Mouse (Mus musculus) lung, adult 10 weeks (tissue): Measurements from ENCODE around the gene Sun5. TPM values are rescaled to one million over a fixed set of nuclear protein-coding genes. Genes with fewer than 3 reads are reported as not detected.

ENCODE experiments used
- polyA plus RNA-seq: library from polyadenylated mRNA; stranded (reverse); fragments of 350-450 nt; fragmentation: Illumina TruSeq; extraction: RNeasy Lipid Tissue Mini Kit (QIAGEN cat#74804); gene quantifications from one replicate; pipeline ENCODE4 v1.2.3, GENCODE M21; 2014; ENCODE audit warnings: low read depth, low replicate concordance; ENCODE audit not compliant: insufficient read depth

Sun5 gene
- polyA plus RNA-seq = not detected

DNA sequence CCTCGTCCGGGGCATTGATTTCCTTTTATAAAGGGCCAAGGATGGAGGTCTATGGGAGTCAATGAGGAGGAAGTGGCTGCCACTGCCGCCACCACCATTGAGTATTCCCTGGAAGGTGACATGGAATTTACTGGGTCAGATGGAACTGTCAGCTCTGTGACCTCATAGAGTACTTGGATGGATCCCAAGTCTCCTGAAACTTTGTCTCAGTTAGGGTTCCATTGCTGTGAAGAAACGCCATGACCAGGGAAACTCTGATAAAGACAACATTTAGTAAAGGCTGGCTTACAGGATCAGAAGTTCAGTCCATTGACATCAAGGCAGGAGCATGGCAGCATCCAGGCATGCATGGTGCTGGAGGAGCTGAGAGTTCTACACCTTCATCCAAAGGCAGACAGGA lies at the start of gene Sun5:
Gene Sun5, minus strand, starts transcription at position 101 of the 400 bp plus-strand sequence.

GRCm38 (mm10) chr2:153917930-153918329 lies 47.0 kb upstream of the Sun5 start, which contains the start of gene Bpifb3:
Gene Bpifb3 (plus strand): TSS chr2:153918230.

DNA sequence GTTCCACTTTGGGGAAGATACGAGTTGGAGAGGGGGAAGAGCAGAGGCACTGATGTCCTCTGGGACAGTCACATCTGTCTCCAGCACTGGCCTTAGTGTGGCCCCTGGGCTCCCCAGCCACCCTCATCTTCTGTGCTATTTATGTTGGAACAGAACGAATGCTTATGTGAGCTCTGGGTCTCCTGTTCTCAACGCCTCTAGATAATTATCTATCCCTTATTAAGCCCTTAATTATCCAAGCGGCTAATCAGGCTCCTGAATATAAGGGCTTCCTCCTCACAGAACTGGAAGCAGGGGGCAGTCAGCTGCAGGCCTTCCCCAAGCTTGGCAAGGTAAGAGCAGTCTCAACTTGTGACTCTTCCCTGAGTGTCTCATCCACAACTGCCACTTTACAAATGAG lies 29.2 kb upstream of the Sun5 start, which contains the start of gene Bpifb6:
Gene Bpifb6, plus strand, starts transcription at position 301 of the 400 bp plus-strand sequence.

DNA sequence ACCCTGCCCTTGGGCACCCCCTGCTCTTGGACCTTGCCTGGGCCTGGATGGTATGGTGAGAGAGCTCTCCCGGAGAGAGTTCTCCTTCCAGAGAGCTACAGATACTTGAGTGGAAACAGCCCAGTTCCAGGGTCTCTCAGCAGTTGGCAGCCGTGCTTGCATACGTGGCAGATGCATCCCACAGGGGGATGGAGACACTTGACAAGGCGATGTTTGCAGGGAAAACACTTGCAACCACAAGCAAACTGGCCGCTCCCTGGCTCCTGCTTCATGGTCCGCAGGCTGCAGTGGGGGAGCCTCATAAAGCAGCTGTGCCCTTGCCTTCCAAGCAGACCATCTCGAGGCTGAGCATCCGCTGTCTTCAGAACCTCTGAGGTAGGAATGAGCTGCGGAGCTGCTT lies 3.9 kb upstream of the Sun5 start, which contains the start of gene Bpifb2:
Gene Bpifb2, plus strand, starts transcription at position 301 of the 400 bp plus-strand sequence.

Other genes starting within 250 kb of the Sun5 start
- gene Commd7, start 238.3 kb downstream of the Sun5 start, polyA plus RNA-seq = 32.3 TPM
- 1.3 TPM for gene Dnmt3b, start 221.6 kb downstream of the Sun5 start, polyA plus RNA-seq
- 0.14 TPM for gene Dnmt3c, start 174.4 kb downstream of the Sun5 start, polyA plus RNA-seq
- 42.4 TPM for gene Mapre1, start 129.8 kb downstream of the Sun5 start, polyA plus RNA-seq
- 0.06 TPM for gene Efcab8, start 91.2 kb downstream of the Sun5 start, polyA plus RNA-seq
- not detected for gene Bpifb2, start 4.0 kb upstream of the Sun5 start, polyA plus RNA-seq
- not detected for gene Bpifb6, start 29.3 kb upstream of the Sun5 start, polyA plus RNA-seq
- gene Bpifb3, start 47.1 kb upstream of the Sun5 start, polyA plus RNA-seq = not detected
- gene Bpifb4, start 67.1 kb upstream of the Sun5 start, polyA plus RNA-seq = not detected
- not detected for gene Bpifa6, start 103.9 kb upstream of the Sun5 start, polyA plus RNA-seq
- 0.51 TPM for gene Bpifa2, start 137.2 kb upstream of the Sun5 start, polyA plus RNA-seq